Mouse (Mus musculus) heart, postnatal 0 days (tissue): ENCODE results near the gene Gsta4. TPM values are rescaled to one million over a fixed set of nuclear protein-coding genes. Genes with fewer than 3 reads are reported as not detected.
"Not testable (repeated sequence)": the region's sequence is repeated elsewhere in the genome, so short reads cannot be mapped to it uniquely, and the experiment has no call there.

Experiments
- ATAC-seq: fragments of 200-750 bp; cut with Nextera tagmentation; 2 replicates; pipeline ENCODE4 v1.8.0; 2017; ENCODE audit warnings: low read depth, moderate number of reproducible peaks, moderate library complexity; ENCODE audit not compliant: insufficient read depth
- DNase-seq: peaks from one replicate; pipeline ENCODE4 v3.0.0-alpha.2; 2016; ENCODE audit warnings: low spot score
- H3K27ac ChIP-seq: fragments of 300-500 bp; sonication (generic); 2 replicates; pipeline ENCODE4 v1.5.1; 2014; ENCODE audit warnings: low read depth, mild to moderate bottlenecking
- H3K27me3 ChIP-seq: fragments of 300-500 bp; sonication (generic); 2 replicates; pipeline ENCODE4 v1.6.1; 2014; ENCODE audit warnings: low read length, mixed read lengths; ENCODE audit not compliant: control insufficient read depth, insufficient read depth
- H3K36me3 ChIP-seq: fragments of 300-500 bp; sonication (generic); replicated peaks from 2 replicates; pipeline ENCODE4 v1.6.1; 2014; ENCODE audit warnings: low read length, mixed read lengths; ENCODE audit not compliant: control insufficient read depth, insufficient read depth
- H3K4me1 ChIP-seq: fragments of 300-500 bp; sonication (generic); 2 replicates; pipeline ENCODE4 v1.6.1; 2014; ENCODE audit warnings: antibody characterized with exemption; ENCODE audit not compliant: control insufficient read depth, insufficient read depth
- H3K4me2 ChIP-seq: fragments of 300-500 bp; sonication (generic); 2 replicates; pipeline ENCODE4 v1.6.1; 2014; ENCODE audit warnings: low read depth, mild to moderate bottlenecking, low read length, moderate library complexity
- H3K4me3 ChIP-seq: fragments of 300-500 bp; sonication (generic); 2 replicates; pipeline ENCODE4 v1.5.1; 2014; ENCODE audit warnings: low read depth, low read length
- H3K9ac ChIP-seq: fragments of 300-500 bp; sonication (generic); replicated peaks from 2 replicates; pipeline ENCODE4 v1.6.1; 2014; ENCODE audit warnings: low read depth, low read length, mixed read lengths
- H3K9me3 ChIP-seq: fragments of 300-500 bp; sonication (generic); replicated peaks from 2 replicates; pipeline ENCODE4 v1.6.1; 2016; ENCODE audit warnings: low read length; ENCODE audit not compliant: control insufficient read depth
- CTCF ChIP-seq: IDR thresholded peaks from 2 replicates; pipeline ENCODE4 v1.5.1; 2016; ENCODE audit warnings: antibody characterized with exemption, control low read depth, low read depth
- EP300 ChIP-seq: IDR thresholded peaks from 2 replicates; pipeline ENCODE4 v1.6.1; 2016; ENCODE audit warnings: antibody characterized with exemption, low read depth
- WGBS: fragments of 180-500 bp; shearing (Covaris S2); extraction: QIAGEN DNeasy Blood & Tissue Kit; methylation state at CpG from one replicate; pipeline ENCODE4 v1.1.7; 2014; 5-methylcytosine and 5-hydroxymethylcytosine counted together
- polyA plus RNA-seq: library from polyadenylated mRNA; unstranded; fragments of >200 nt; fragmentation: Nextera tagmentation; extraction: Ambion mirVana; gene quantifications from 2 replicates; pipeline ENCODE4 v1.2.1, GENCODE M21; 2015
- total RNA-seq: library from RNA; depleted of rRNA; stranded (reverse); fragments of >200 nt; gene quantifications from 2 replicates; pipeline ENCODE4 v1.2.3, GENCODE M21; 2014; ENCODE audit warnings: low replicate concordance

Gsta4 gene
- total and polyA plus RNA-seq, 2 experiments from 2014 or later = 81.1 to 124 TPM

- ATAC-seq = no peak
- H3K4me3 ChIP-seq = no peak overlapping the region
- no peak for TF ChIP-seq EP300
- TF ChIP-seq CTCF = no peak
- 94% methylated on average over 2 of the region's 2 CpGs for whole genome bisulfite sequencing
- H3K4me2 ChIP-seq = no peak overlapping the region
- H3K27me3 ChIP-seq = no peaks in the 10 kb centered on the region
- no peaks in the 10 kb centered on the region for H3K36me3 ChIP-seq
- H3K9me3 ChIP-seq = no peaks in the 10 kb centered on the region
- no peak overlapping the region for H3K9ac ChIP-seq
- H3K27ac ChIP-seq = no peak overlapping the region
- DNase-seq = no peak
- H3K4me1 ChIP-seq = peaks cover 6% of the 10 kb centered on the region; the same call in 1 of the 2 replicates
These were observed 41.8 kb downstream of the Gsta4 start for GRCm38 (mm10) chr9:78224418-78224817.

GRCm38 (mm10) chr9:78225304-78225703, 42.7 kb downstream of the Gsta4 start:
- Histone ChIP-seq H3K4me3 (no peak overlapping the region), H3K27me3 (no peaks in the 10 kb centered on the region), H3K36me3 (no peaks in the 10 kb centered on the region), H3K9ac (no peak overlapping the region), H3K4me2 (peak overlapping the region; percentile 34), H3K9me3 (no peaks in the 10 kb centered on the region), H3K4me1 (peaks cover 6% of the 10 kb centered on the region; the same call in 1 of the 2 replicates), H3K27ac (0 out of 2 replicates have a peak overlapping the region, but pooled peaks have one; percentile 20)
- WGBS = 44% methylated on average over 11 of the region's 11 CpGs
- no peak for TF ChIP-seq CTCF
- peak; percentile 18 for DNase-seq
- 0 out of 2 replicates have a peak, but pooled peaks have one; percentile 20 for ATAC-seq

GRCm38 (mm10) chr9:78228122-78228521, 45.5 kb downstream of the Gsta4 start:
- WGBS = 91% methylated on average over 2 of the region's 2 CpGs
- ATAC-seq (no peak), DNase-seq (no peak)
- Histone ChIP-seq H3K9me3 (no peaks in the 10 kb centered on the region), H3K4me1 (peaks cover 6% of the 10 kb centered on the region; the same call in 1 of the 2 replicates), H3K27ac (no peak overlapping the region), H3K36me3 (no peaks in the 10 kb centered on the region), H3K4me2 (no peak overlapping the region), H3K9ac (no peak overlapping the region), H3K27me3 (no peaks in the 10 kb centered on the region), H3K4me3 (no peak overlapping the region)
- no peak for TF ChIP-seq EP300
- TF ChIP-seq CTCF = no peak

- 0 out of 2 replicates have a peak, but pooled peaks have one; percentile 27 for ATAC-seq
- not testable (repeated sequence) for H3K27me3 ChIP-seq, H3K9me3 ChIP-seq, H3K4me3 ChIP-seq, DNase-seq, H3K4me2 ChIP-seq, H3K4me1 ChIP-seq, H3K27ac ChIP-seq, H3K9ac ChIP-seq, H3K36me3 ChIP-seq
- 53% methylated on average over 3 of the region's 3 CpGs for WGBS
These were observed 47.1 kb downstream of the Gsta4 start for GRCm38 (mm10) chr9:78229658-78230057.

- H3K9me3 ChIP-seq, H3K4me1 ChIP-seq, H3K4me3 ChIP-seq, H3K4me2 ChIP-seq, DNase-seq, H3K36me3 ChIP-seq, H3K27me3 ChIP-seq, ATAC-seq, H3K27ac ChIP-seq, H3K9ac ChIP-seq: not testable (repeated sequence)
- WGBS = 77% methylated on average over 2 of the region's 3 CpGs
These were observed 47.9 kb downstream of the Gsta4 start, which contains the start of gene Gsta1 for GRCm38 (mm10) chr9:78230461-78230860. Gene Gsta1, plus strand, starts transcription at chr9:78230656.

- not testable (repeated sequence) for H3K4me3 ChIP-seq, H3K9ac ChIP-seq, H3K4me2 ChIP-seq, ATAC-seq, H3K27ac ChIP-seq, DNase-seq, H3K27me3 ChIP-seq, H3K36me3 ChIP-seq, H3K9me3 ChIP-seq, H3K4me1 ChIP-seq
- no CpG with 5 or more reads among the region's 10 CpGs for WGBS
These were observed 50.6 kb downstream of the Gsta4 start for GRCm38 (mm10) chr9:78233121-78233695.

- not testable (repeated sequence) for H3K9ac ChIP-seq, H3K4me1 ChIP-seq, H3K4me3 ChIP-seq, H3K36me3 ChIP-seq, H3K27ac ChIP-seq, H3K27me3 ChIP-seq, H3K4me2 ChIP-seq, H3K9me3 ChIP-seq
- WGBS = 64% methylated on average over 3 of the region's 4 CpGs
- peak; percentile 4 for DNase-seq
- ATAC-seq = 0 out of 2 replicates have a peak, but pooled peaks have one; percentile 20
These were observed 73.3 kb downstream of the Gsta4 start for GRCm38 (mm10) chr9:78255683-78256470.

GRCm38 (mm10) chr9:78256914-78257313, 74.3 kb downstream of the Gsta4 start, which contains the start of gene Gm3776:
Gene Gm3776, plus strand, starts transcription at chr9:78257129.
- not testable (repeated sequence) for H3K4me3 ChIP-seq, H3K9me3 ChIP-seq, H3K36me3 ChIP-seq, H3K4me1 ChIP-seq, H3K9ac ChIP-seq, H3K27ac ChIP-seq, DNase-seq, H3K4me2 ChIP-seq, H3K27me3 ChIP-seq, ATAC-seq
- WGBS = 65% methylated on average over 1 of the region's 3 CpGs
